Comparison of ENCODE assay signal across 9 mouse cellular contexts in the genomic region with DNA sequence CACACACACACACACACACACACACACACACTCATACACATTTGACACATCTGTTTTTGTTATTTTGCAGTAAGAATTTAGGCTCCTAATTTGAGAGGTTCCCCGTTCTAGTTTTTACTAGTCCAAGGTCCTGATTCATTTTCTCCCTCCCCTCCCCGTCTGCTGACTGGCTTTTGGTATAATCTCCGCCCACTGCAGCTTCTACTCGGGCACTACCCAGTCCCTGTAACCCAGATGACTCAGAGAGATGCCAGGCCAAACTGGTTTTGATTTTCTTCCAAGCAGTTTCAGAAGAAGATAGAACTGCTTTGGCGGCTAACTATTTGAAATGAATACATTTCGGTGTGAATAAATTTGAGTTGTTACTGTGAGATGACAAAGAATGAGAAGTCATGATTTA.
DNase-seq lines count a peak whose midpoint lies in the region; ATAC-seq and TF ChIP-seq lines count a peak whose summit lies in the region.
"Had no signal": no experiment of that assay in that cellular context is flagged by ENCODE, and none has a peak within 500 bp of the region (broad histone marks: within the 10 kb centered on the region; RNA-seq: fewer than 3 reads in every experiment).

No protein-coding gene starts in this region.

- no peak for TF ChIP-seq POLR2A in lung, adult 2 months (IDR thresholded peaks at IDR 0.05; ENCODE audit: borderline replicate concordance, extremely low read depth, low read depth, low read length)

- peak; percentile 16 for DNase-seq in kidney, adult 9 months
- DNase-seq in kidney, adult 18-20 months: no peak
- peak; percentile 80 for DNase-seq in Muller cell, postnatal 12 days (ENCODE audit: inconsistent ontology term)
- DNase-seq in cerebellum, adult 11 months: peak; percentile 41
- DNase-seq in kidney, postnatal 25 days: peak; percentile 5 to 54
- no peak for DNase-seq in yolk sac, embryonic 10.5 days (ENCODE audit: low spot score)
- no peak for DNase-seq in lung, adult 2 months

- 48% methylated on average over 6 of the region's 6 CpGs for WGBS in lung, adult 2 months

- ATAC-seq in erythroid progenitor cell, adult 5-6 weeks (replicated peaks; ENCODE audit: low FRiP score, poor library complexity, severe bottlenecking): no peak

- no peak overlapping the region for H3K4me3 ChIP-seq in lung, adult 2 months (replicated peaks; ENCODE audit: extremely low read depth, low read depth, low read length)
- H3K4me3 ChIP-seq: hindbrain, embryonic 12.5 days had no signal

- no peaks in the 10 kb centered on the region for H3K4me1 ChIP-seq in lung, adult 2 months (ENCODE audit: control insufficient read depth, insufficient read depth, low read length)
- H3K4me1 ChIP-seq: hindbrain, embryonic 12.5 days had no signal

- TF ChIP-seq CTCF in lung, adult 2 months (IDR thresholded peaks at IDR 0.05; ENCODE audit: insufficient read depth, low read length): no peak

Comparison
In these comparisons a context has a peak if more than half of its experiments do, and no peak if none do; other contexts are left out.
1. DNase-seq: peak in kidney, adult 9 months (single experiment), Muller cell, postnatal 12 days (single experiment), cerebellum, adult 11 months (single experiment) and kidney, postnatal 25 days (2 of 2); none in kidney, adult 18-20 months (single experiment), yolk sac, embryonic 10.5 days (single experiment) and lung, adult 2 months (single experiment).